Mouse (Mus musculus) bone marrow macrophage, adult 2 months (primary cell): ENCODE results near the gene Serpinf1.

Experiments used
- CTCF ChIP-seq: IDR thresholded peaks from 2 replicates; pipeline ENCODE4 v1.5.1; 2012; ENCODE audit warnings: low read depth, mild to moderate bottlenecking, low read length, moderate library complexity
- POLR2A ChIP-seq: IDR thresholded peaks from 2 replicates; pipeline ENCODE4 v1.6.1; 2012; ENCODE audit warnings: mild to moderate bottlenecking, low read depth, low read length, borderline replicate concordance

DNA sequence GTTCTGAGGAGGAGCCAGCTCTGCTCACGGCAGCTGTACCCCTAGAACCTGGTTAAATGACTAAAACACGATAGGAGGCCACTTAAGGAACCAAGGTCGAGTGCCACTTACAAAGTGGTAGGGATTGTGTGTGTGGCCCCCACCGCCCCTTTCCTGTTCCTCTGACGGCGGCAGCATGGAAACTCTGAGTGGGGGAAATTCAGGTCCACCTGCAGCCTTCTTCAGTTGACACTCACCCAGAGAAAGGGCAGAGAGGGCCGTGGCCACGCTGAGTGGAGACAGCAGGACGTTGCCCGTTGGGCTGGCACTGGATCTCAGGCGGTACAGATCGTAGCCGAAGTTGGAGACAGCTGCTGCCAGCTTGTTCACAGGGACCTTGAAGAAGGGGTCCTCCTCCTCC lies 6.5 kb downstream of the Serpinf1 start:
- no peak for TF ChIP-seq CTCF
- TF ChIP-seq POLR2A = no peak
